Mouse (Mus musculus) mature B cell (primary cell): ENCODE results near the gene Bace1.
"Not testable (repeated sequence)": the region's sequence is repeated elsewhere in the genome, so short reads cannot be mapped to it uniquely, and the experiment has no call there.

Experiments used
- in situ Hi-C: fragments of 300-500 bp; cut with MboI; formaldehyde crosslinking; loops from 2 replicates; pipeline ENCODE4 v1.14.3; 2019

Bace1 gene

GRCm38 (mm10) chr9:45838069-45838433, 329 bp upstream of the Bace1 start:
- in situ Hi-C loops: no loop called here

- in situ Hi-C loops: no loop called here
Measured at GRCm38 (mm10) chr9:45839139-45839981, 980 bp downstream of the Bace1 start.

DNA sequence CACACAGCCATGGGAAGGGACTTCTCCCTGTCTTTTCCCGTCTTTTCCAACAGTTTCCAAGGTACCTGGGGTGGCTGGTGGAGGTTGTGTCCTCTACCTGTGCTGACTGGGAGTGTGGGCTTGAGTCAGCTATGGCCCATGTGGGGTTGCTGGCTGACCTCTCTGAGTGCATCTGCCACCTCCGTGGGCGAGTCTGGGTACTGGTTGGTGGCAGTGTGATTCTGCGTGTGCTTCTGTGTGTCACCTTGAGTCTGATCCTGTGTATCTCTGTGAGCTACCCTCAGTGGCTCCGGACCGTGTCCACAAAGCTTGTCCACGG, 1.6 kb downstream of the Bace1 start:
- in situ Hi-C loops: no loop called here

DNA sequence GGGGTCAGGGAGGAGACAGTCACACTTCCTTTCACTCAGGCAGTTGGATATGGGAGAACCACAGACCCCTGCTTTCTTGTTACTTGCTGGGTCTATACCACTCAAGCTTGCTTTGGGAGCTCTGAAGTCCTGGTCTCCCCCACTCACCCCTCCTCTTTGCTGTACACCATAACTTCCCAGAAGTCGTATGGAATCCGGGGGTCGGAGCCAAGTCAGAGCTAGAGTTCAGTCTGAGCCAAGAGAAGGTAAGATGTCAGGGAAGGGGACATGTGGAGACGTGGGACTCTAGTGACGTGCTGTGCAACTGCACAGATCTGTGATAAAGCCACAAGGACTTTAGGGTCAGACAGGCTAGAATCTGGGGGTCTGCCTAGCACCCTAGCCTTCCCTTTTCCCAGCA, 2.0 kb downstream of the Bace1 start:
- in situ Hi-C loops: no loop called here

- in situ Hi-C loops: no loop called here
Measured at GRCm38 (mm10) chr9:45841458-45841857, 3.1 kb downstream of the Bace1 start.

DNA sequence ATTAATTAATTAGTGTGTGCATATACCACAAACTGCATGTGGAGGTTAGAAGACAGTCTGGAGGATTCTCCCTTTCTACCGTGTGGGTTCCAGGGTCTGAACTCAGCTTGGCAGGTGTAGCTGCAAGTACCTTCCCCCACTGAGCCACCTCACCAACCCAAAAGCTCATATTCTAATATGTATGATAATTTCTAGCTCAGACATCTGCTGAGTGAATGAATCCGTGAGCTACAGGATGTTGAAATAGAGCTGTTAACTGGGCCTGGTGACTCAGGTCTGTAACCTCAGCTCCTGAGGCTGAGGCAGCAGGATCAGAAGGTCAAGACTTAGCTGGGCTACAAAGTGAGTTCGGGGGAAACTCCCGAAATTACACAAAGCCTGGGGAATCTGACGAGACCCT, 4.6 kb downstream of the Bace1 start:
- in situ Hi-C loops: no loop called here

GRCm38 (mm10) chr9:45843780-45844179, 5.4 kb downstream of the Bace1 start:
- in situ Hi-C loops: no loop called here

DNA sequence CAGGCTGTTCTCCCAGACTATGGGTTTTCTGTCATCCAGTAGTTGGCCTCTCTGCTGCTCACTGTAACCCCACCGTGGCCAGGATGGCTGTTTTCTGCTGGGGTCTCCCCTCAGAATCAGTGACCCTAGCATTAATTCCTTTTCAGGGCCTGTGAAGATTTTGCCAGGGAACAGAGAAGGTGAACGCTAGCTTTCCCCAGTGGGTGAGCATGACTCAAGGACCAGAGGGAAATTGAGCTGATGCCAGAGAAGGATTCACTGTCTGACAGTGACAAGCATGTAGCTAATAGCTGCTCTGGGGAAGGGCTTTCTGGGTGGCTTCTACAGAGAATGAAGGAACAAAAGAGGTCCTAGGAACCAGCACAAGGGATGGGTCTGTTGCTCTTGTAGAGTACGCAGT, 7.2 kb downstream of the Bace1 start:
- in situ Hi-C loops: no loop called here

- in situ Hi-C loops: not testable (repeated sequence)
Measured at GRCm38 (mm10) chr9:45846176-45846575, 7.8 kb downstream of the Bace1 start.

DNA sequence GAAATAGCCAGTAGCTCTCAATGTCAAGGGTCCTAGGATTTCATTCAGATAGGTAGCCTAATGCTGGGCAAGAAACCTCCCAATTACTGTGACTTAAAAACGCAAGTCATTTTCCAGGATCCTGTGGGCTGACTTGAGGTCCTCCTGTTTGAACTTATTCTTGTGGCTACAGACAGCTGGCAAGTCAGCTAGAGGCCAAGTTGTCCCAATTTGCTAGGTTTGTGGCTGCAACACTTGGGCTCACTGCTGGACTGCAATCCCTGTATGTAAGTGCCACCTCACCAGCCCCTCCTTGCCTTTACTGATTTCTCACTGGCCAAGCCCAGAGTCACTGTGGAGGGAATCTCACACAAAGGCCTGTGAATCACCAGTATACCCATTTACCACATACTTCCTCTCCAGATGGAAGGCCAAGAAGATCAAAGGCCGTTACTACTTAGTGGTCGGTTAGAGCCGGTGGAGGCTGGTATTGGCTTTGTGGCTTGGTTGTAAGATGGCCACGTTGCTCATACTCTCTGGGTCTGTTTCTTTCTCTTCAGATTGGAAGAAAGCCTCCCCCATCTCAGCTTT, 8.6 kb downstream of the Bace1 start:
- in situ Hi-C loops: no loop called here

DNA sequence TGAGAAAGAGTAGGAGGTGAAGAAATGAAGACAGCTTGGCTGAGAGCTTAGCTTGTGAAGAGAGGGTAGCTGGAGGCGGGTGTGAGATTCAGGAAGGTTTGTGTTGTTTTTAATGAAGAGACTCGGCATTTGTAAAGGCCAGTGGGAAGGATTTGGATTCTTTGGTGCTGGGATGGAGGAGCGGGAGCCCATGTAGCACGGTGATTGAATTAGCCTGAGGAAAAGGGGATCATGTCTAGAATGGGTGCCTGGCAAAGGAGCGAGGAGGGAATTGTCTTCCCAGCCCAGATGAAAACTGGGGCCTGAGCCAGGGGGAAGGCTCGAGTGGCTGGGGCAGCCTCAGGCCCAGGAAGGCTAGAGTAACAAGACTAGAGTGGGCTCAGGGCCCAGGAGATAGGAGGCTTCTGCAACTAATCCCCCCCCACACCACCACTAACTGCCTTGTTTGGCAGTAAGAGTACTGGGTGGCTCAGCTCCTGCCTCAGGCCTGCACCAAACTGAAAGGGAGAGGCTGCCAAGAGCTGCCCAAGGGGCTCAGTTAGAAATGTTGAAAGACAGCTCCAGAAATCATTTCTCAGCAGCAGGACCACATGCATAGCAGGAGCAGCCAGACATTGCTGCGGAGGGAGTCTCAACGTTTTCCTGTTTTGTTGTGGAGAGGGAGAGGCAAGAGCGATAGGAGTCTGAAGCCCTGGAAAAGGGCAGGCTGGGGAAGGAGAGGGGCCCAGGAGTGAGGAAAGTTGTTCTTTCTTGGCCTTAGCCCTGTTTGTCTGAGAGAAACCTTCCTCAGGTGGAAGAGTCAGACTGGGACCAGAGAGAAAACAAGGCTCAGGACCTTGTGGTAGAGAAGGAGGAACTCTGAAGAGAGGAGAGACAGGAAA, 11.4 kb downstream of the Bace1 start:
- in situ Hi-C loops: no loop called here

GRCm38 (mm10) chr9:45850528-45851155, 12.3 kb downstream of the Bace1 start:
- in situ Hi-C loops: no loop called here

DNA sequence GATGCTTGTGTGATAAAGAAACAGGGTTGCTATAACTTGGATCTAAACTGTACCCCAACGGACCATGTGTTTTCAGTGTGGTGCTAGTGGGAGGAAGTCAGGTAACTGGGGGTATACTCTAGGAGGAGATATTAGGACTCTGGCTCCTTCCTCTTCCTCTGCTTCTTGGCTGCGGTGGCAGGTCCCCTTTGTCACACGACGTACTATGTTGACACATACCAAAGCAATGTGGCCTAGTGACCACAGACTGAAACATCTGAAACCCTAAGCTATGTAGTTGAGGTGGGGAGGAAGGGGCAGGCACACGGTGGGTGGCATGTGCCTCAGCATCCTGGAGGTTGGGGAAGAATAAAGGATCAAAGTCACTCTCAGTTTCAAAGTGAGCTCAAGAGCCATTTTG, 12.9 kb downstream of the Bace1 start:
- in situ Hi-C loops: no loop called here

- in situ Hi-C loops: no loop called here
Measured at GRCm38 (mm10) chr9:45851776-45852175, 13.4 kb downstream of the Bace1 start.

- in situ Hi-C loops: no loop called here
Measured at GRCm38 (mm10) chr9:45853695-45854094, 15.3 kb downstream of the Bace1 start.

- in situ Hi-C loops: no loop called here
Measured at GRCm38 (mm10) chr9:45854136-45854535, 15.8 kb downstream of the Bace1 start.

GRCm38 (mm10) chr9:45859364-45859763, 21.0 kb downstream of the Bace1 start:
- in situ Hi-C loops: no loop called here

DNA sequence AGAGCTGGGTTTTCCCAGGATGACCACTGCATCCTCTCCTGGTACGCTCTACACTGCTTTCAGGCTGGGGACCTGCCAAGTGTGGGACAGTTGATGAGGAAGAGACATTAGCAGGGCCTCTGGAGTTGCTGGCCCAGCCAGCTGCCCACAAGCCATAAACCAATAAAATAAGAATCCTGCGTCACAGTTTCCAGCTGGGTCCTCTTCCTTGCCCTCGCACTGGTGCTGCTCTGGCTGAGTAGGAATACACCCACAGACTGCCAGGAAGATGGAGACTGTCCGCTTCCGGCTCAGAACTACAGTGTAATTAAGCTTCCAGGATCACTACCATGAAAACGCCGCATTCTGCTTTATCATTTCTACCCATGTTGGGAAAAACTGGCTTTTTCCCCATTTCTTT, 23.4 kb downstream of the Bace1 start:
- in situ Hi-C loops: no loop called here

DNA sequence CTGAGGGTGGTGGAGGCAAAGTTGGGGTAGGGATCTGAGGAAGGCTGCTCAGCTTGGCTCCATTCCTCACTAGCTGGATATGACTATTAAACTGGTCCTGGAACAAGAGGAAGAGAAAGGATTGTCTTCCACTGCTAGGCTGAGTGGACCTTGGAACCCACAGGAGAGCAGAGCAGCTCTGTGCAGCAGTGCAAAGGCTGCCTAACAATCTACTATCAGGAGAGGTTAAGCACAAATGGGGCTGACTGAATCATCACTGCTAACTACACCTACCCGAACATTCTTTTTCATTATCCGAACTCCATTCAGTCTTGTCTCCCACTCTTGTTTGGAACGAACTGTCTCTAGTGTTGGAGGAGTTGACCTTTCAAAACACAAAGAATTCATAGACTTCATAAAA, 30.8 kb downstream of the Bace1 start:
- in situ Hi-C loops: no loop called here

DNA sequence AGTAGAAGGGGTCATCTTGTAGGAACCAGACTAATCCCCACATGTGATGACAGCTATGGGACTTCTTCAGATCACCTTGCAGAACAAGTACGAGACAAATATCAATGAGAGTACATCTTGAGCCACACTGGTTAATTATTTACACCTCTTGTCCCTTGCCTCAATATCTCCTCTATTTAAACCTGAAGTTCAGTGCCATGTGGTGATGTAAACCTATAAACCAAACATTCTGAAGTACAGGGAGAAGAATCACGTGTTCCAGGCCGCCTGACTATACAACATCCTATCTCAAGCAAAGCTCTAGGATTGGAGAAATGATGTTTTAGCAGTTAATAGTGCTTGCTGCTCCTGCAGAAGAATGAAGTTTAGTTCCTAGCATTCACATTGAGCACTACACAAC, 31.9 kb downstream of the Bace1 start:
- in situ Hi-C loops: no loop called here

DNA sequence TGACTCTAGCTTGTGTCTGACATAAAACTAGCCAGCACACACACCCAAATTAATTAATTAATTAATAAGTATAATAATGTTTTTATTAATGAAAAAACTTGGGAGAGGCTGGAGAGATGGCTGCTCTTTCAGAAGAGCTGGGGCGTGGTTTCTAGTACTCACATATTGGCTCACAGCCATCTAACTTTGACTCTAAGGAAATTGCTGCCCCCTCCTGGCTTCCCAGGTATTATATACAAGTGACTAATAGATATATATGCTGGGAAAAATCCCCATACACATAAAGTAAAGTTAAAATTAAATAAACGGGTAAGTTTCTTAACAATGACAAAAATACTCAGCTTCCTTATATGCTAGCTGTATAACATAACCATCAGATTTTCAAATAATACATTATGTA, 39.5 kb downstream of the Bace1 start:
- in situ Hi-C loops: no loop called here

DNA sequence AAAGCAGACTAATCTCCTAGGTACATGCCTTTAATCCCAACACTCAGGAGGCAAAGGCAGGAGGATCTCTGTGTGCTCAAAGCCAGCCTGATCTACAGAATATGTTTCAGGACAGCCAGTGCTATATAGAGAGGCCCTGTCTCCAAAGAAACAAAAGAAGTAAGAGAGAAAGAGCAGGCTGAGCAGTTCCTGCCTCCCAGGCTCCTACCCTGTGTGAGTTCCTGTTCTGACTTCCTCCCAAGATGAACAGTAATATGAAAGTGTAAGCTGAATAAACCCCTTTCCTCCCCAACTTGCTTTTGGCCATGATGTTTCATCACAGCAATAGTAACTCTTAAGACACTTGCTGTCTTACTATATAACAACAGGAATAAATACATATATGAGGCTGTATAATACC, 55.3 kb downstream of the Bace1 start:
- in situ Hi-C loops: no loop called here

DNA sequence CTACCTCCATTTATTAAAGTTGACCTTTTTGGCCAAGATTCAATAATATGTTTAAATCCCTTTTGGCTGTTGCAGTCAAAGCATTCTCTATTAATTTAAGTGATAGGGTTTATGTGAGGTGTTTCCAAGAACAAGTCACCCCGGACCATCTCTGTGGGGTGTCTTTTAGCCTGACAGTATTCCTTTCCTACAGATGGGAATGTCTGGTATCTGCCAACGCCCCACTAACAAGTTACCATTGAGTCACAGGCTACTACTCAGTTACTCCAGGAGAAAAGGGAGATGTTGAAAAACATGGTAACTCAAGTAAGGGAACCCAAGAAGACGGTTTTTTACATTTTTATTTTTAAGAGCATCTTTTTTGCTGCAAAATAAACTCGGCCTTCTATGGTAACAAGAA, 66.8 kb downstream of the Bace1 start:
- in situ Hi-C loops: no loop called here
